Mouse (Mus musculus): ENCODE measurements at regions not wholly inside any gene's neighbourhood (a gene's known extent, or its start where the extent isn't known, plus 50 kb on each side); places are given as distances from the start of the nearest gene placed in this dataset.
"Not testable (repeated sequence)": the region's sequence is repeated elsewhere in the genome, so short reads cannot be mapped to it uniquely, and the experiment has no call there.

GRCm38 (mm10) chr12:15002401-15002800 lies 814.3 kb downstream of the Trib2 start:
- ATAC-seq (ENCODE audit: extremely low read depth, insufficient number of reproducible peaks, low FRiP score, poor library complexity, severe bottlenecking): not testable (repeated sequence)
